Mouse (Mus musculus): ENCODE measurements around the gene Smim12. TPM values are rescaled to one million over a fixed set of nuclear protein-coding genes. Genes with fewer than 3 reads are reported as not detected.

Smim12 gene
- total RNA-seq, 2 experiments from 2014 or later, result 48.5 to 55.1 TPM

GRCm38 (mm10) chr4:127217048-127217447 lies 26.5 kb upstream of the Smim12 start:
- Histone ChIP-seq H3K4me3 (no peak overlapping the region), H3K27ac (no peak overlapping the region)
- no peak for DNase-seq (ENCODE audit: low spot score in 2 of 2)
- TF ChIP-seq CTCF (conservative IDR thresholded peaks at IDR 0.05), result no peak

- TF ChIP-seq CTCF (conservative IDR thresholded peaks at IDR 0.05), result no peak
- Histone ChIP-seq H3K27ac (peak overlapping the region; percentile 23; the same call in 1 of the 2 replicates), H3K4me3 (no peak overlapping the region)
- no peak for DNase-seq (ENCODE audit: low spot score in 2 of 2)
Measured at GRCm38 (mm10) chr4:127223291-127223690, 20.3 kb upstream of the Smim12 start.

- Histone ChIP-seq H3K27ac (no peak overlapping the region), H3K4me3 (no peak overlapping the region)
- no peak for DNase-seq (ENCODE audit: low spot score in 2 of 2)
- TF ChIP-seq CTCF (conservative IDR thresholded peaks at IDR 0.05), result no peak
Measured at GRCm38 (mm10) chr4:127223755-127224154, 19.8 kb upstream of the Smim12 start.

GRCm38 (mm10) chr4:127224444-127225100 lies 19.0 kb upstream of the Smim12 start:
- Histone ChIP-seq H3K27ac (peak overlapping the region; percentile 23; the same call in 1 of the 2 replicates), H3K4me3 (no peak overlapping the region)
- no peak for TF ChIP-seq CTCF (conservative IDR thresholded peaks at IDR 0.05)
- no peak for DNase-seq (ENCODE audit: low spot score in 2 of 2)

- H3K4me3 ChIP-seq, result no peak overlapping the region
- TF ChIP-seq CTCF (conservative IDR thresholded peaks at IDR 0.05), result no peak
- H3K27ac ChIP-seq, result peak overlapping the region; percentile 49
- no peak for DNase-seq (ENCODE audit: low spot score in 2 of 2)
Measured at GRCm38 (mm10) chr4:127226067-127226466, 17.5 kb upstream of the Smim12 start.

GRCm38 (mm10) chr4:127227051-127227673 lies 16.4 kb upstream of the Smim12 start:
- no peak for TF ChIP-seq CTCF (conservative IDR thresholded peaks at IDR 0.05)
- Histone ChIP-seq H3K4me3 (no peak overlapping the region; the same call in 1 of the 2 replicates), H3K27ac (peak overlapping the region; percentile 49; the same call in 1 of the 2 replicates)
- DNase-seq (ENCODE audit: low spot score in 2 of 2), result peak in 1 of 2 experiments; percentile 57

GRCm38 (mm10) chr4:127232028-127232427 lies 11.6 kb upstream of the Smim12 start:
- peak overlapping the region; percentile 84 for H3K27ac ChIP-seq
- no peak for TF ChIP-seq CTCF (conservative IDR thresholded peaks at IDR 0.05)
- H3K4me3 ChIP-seq, result no peak overlapping the region
- peak; percentile 73 to 85 for DNase-seq (ENCODE audit: low spot score in 2 of 2)

- no peak for DNase-seq (ENCODE audit: low spot score in 2 of 2)
- Histone ChIP-seq H3K27ac (peak overlapping the region; percentile 84), H3K4me3 (no peak overlapping the region)
- no peak for TF ChIP-seq CTCF (conservative IDR thresholded peaks at IDR 0.05)
Measured at GRCm38 (mm10) chr4:127232551-127232950, 11.0 kb upstream of the Smim12 start.

GRCm38 (mm10) chr4:127233416-127234125 lies 10.0 kb upstream of the Smim12 start:
- no peak for DNase-seq (ENCODE audit: low spot score in 2 of 2)
- no peak for TF ChIP-seq CTCF (conservative IDR thresholded peaks at IDR 0.05)
- Histone ChIP-seq H3K4me3 (no peak overlapping the region), H3K27ac (peak overlapping the region; percentile 84)

GRCm38 (mm10) chr4:127235742-127236487 lies 7.7 kb upstream of the Smim12 start:
- Histone ChIP-seq H3K27ac (peak overlapping the region; percentile 80), H3K4me3 (peak overlapping the region; percentile 64)
- peak; percentile 78 for TF ChIP-seq CTCF (conservative IDR thresholded peaks at IDR 0.05)
- peak; percentile 72 to 88 for DNase-seq (ENCODE audit: low spot score in 2 of 2)

GRCm38 (mm10) chr4:127236631-127237030 lies 7.0 kb upstream of the Smim12 start:
- no peak for DNase-seq (ENCODE audit: low spot score in 2 of 2)
- H3K4me3 ChIP-seq, result peak overlapping the region; percentile 64
- peak overlapping the region; percentile 80; the same call in 1 of the 2 replicates for H3K27ac ChIP-seq
- TF ChIP-seq CTCF (conservative IDR thresholded peaks at IDR 0.05), result no peak

GRCm38 (mm10) chr4:127237271-127237670 lies 6.3 kb upstream of the Smim12 start:
- DNase-seq (ENCODE audit: low spot score in 2 of 2), result no peak
- no peak for TF ChIP-seq CTCF (conservative IDR thresholded peaks at IDR 0.05)
- Histone ChIP-seq H3K27ac (no peak overlapping the region), H3K4me3 (no peak overlapping the region)
